Mouse (Mus musculus) right cerebral cortex, adult 18-20 months (tissue): Measurements from ENCODE around the gene Slc6a6.
A peak's percentile ranks its signal among the peaks of the same experiment; 100 is the strongest.

ENCODE experiments used
- DNase-seq: peaks from one replicate; pipeline ENCODE4 v3.0.0; 2022; ENCODE audit warnings: mixed read lengths

Slc6a6 gene

GRCm38 (mm10) chr6:91796736-91797135 is 112.9 kb downstream of the Slc6a6 start:
- DNase-seq, result no peak

DNA sequence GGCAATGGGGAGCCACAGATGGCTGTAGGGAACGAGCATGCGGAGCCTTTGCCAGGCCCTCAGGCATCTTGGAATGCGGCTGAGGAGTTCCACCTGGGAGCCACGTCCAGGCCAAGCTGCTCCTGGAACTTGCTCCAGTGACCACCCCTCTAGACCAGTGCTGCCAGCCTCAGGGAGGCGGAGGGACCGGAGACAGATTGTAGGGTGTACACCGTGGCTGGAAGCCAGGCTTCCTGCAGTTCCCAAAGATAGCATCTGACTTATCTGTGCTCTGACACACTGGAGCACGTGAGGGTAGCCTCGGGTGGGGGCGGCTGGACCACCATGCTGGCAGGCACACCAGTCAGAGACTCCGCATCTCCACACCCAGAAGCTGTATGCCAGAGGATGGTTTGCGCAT is 114.6 kb downstream of the Slc6a6 start:
- peak; percentile 37 for DNase-seq

GRCm38 (mm10) chr6:91804177-91804576 is 120.3 kb downstream of the Slc6a6 start:
- DNase-seq, result no peak

GRCm38 (mm10) chr6:91807169-91807568 is 123.3 kb downstream of the Slc6a6 start:
- peak; percentile 63 for DNase-seq

- DNase-seq, result no peak
These were observed 124.2 kb downstream of the Slc6a6 start for GRCm38 (mm10) chr6:91808022-91808421.
